Mouse (Mus musculus) hindbrain, postnatal 0 days (tissue): ENCODE measurements around the gene Sde2. TPM values are rescaled to one million over a fixed set of nuclear protein-coding genes. Genes with fewer than 3 reads are reported as not detected.
A peak's percentile ranks its signal among the peaks of the same experiment; 100 is the strongest.

Experiments
- ATAC-seq: fragments of 200-750 bp; cut with Nextera tagmentation; 2 replicates; pipeline ENCODE4 v1.8.0; 2017; ENCODE audit warnings: mild to moderate bottlenecking, moderate TSS enrichment, moderate library complexity
- DNase-seq: peaks from one replicate; pipeline ENCODE4 v3.0.0-alpha.2; 2015; ENCODE audit warnings: low spot score
- H3K27ac ChIP-seq: fragments of 300-500 bp; sonication (generic); 2 replicates; pipeline ENCODE4 v1.5.1; 2014; ENCODE audit warnings: mild to moderate bottlenecking
- H3K27me3 ChIP-seq: fragments of 300-500 bp; sonication (generic); 2 replicates; pipeline ENCODE4 v1.6.1; 2014; ENCODE audit warnings: low read length, mixed read lengths; ENCODE audit not compliant: insufficient read depth
- H3K36me3 ChIP-seq: fragments of 300-500 bp; sonication (generic); 2 replicates; pipeline ENCODE4 v1.6.1; 2014; ENCODE audit warnings: low read length, mixed read lengths; ENCODE audit not compliant: insufficient read depth
- H3K4me1 ChIP-seq: fragments of 300-500 bp; sonication (generic); 2 replicates; pipeline ENCODE4 v1.6.1; 2014; ENCODE audit warnings: antibody characterized with exemption, low read length, mixed read lengths; ENCODE audit not compliant: insufficient read depth
- H3K4me2 ChIP-seq: fragments of 300-500 bp; sonication (generic); 2 replicates; pipeline ENCODE4 v1.6.1; 2014; ENCODE audit warnings: low read depth, mild to moderate bottlenecking, low read length, moderate library complexity, mixed read lengths
- H3K4me3 ChIP-seq: fragments of 300-500 bp; sonication (generic); 2 replicates; pipeline ENCODE4 v1.5.1; 2014; ENCODE audit warnings: low read length
- H3K9ac ChIP-seq: fragments of 300-500 bp; sonication (generic); replicated peaks from 2 replicates; pipeline ENCODE4 v1.6.1; 2014; ENCODE audit warnings: mild to moderate bottlenecking, low read length, moderate library complexity, mixed read lengths
- H3K9me3 ChIP-seq: fragments of 300-500 bp; sonication (generic); 2 replicates; pipeline ENCODE4 v1.6.1; 2016; ENCODE audit warnings: low read length, mixed read lengths
- CTCF ChIP-seq: IDR thresholded peaks from 2 replicates; pipeline ENCODE4 v1.5.1; 2016; ENCODE audit warnings: antibody characterized with exemption, control low read depth, low read depth
- WGBS: fragments of 180-500 bp; shearing (Covaris S2); extraction: QIAGEN DNeasy Blood & Tissue Kit; methylation state at CpG from one replicate; pipeline ENCODE4 v1.1.7; 2014; 5-methylcytosine and 5-hydroxymethylcytosine counted together
- polyA plus RNA-seq: library from polyadenylated mRNA; unstranded; fragments of >200 nt; fragmentation: Nextera tagmentation; extraction: Ambion mirVana; gene quantifications from 2 replicates; pipeline ENCODE4 v1.2.1, GENCODE M21; 2015
- total RNA-seq: library from RNA; depleted of rRNA; stranded (reverse); fragments of >200 nt; gene quantifications from 2 replicates; pipeline ENCODE4 v1.2.3, GENCODE M21; 2014; rRNA removed

The Sde2 gene
- total RNA-seq = 11.1 and 13.1 TPM in 2 replicates
- polyA plus RNA-seq = 21.4 and 21.7 TPM in 2 replicates

GRCm38 (mm10) chr1:180850316-180851270 is at the start of gene Sde2:
Gene Sde2, plus strand, starts transcription at chr1:180851127.
- Histone ChIP-seq H3K4me3 (peak within 1 kb of the TSS; percentile 78), H3K4me1 (peaks cover 26% of the 10 kb centered on the region), H3K27me3 (no peaks in the 10 kb centered on the region), H3K9me3 (no peaks in the 10 kb centered on the region), H3K9ac (peak within 1 kb of the TSS; percentile 86), H3K4me2 (peak within 1 kb of the TSS; percentile 81), H3K27ac (peak within 1 kb of the TSS; percentile 99), H3K36me3 (no peaks in the 10 kb centered on the region)
- DNase-seq (peak; percentile 100), ATAC-seq (peak; percentile 97)
- TF ChIP-seq CTCF = no peak
- under 1% methylated on average over 76 of the region's 77 CpGs for WGBS

DNA sequence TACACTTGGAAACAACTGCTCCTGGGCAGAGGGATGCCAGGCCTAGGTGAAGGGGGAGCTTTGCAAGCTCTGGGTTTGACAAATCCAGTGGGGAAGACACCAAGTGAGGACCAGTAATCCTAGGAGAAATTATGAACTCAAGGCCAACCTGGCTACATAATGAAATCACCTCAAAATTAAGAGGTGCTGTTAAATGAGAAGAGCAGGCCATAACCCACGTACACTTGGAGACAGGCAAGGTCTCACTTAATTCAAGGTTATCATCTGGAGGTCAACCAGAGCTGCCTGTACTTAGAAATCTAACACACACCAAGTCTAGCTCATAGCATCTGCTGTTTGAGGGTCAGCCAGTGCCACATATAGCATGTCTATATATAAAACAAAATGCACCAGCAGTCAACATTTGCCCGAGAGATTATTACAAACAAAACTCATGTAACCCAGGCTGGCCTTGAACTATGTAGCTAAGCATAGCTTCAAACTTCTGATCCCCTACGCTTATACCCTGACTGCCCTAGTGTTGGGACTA is 49.4 kb upstream of the Sde2 start:
- Histone ChIP-seq H3K36me3 (peaks cover 31% of the 10 kb centered on the region), H3K27ac (no peak overlapping the region), H3K9me3 (no peaks in the 10 kb centered on the region), H3K4me3 (no peak overlapping the region), H3K4me2 (no peak overlapping the region), H3K4me1 (no peaks in the 10 kb centered on the region), H3K27me3 (no peaks in the 10 kb centered on the region), H3K9ac (no peak overlapping the region)
- ATAC-seq = no peak
- no peak for TF ChIP-seq CTCF
- WGBS = 83% methylated on average over 3 of the region's 3 CpGs
- no peak for DNase-seq

DNA sequence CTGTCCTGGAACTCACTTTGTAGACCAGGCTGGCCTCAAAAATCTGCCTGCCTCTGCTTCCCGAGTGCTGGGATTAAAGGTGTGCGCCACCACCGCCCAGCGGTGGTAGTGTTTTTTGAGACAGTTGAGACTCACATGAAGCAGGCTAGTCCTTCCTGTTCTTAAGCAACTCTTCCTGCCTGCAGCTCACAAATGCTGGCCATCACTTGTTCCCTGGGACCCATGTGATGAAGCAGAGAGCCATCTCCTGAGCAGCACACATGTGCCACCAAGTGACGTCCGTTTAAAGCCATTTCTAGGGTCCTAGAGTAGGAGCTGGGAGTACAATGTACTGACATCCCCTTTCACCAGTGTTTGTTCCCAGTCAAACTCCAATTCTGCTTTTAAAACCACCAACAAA is 47.0 kb upstream of the Sde2 start:
- Histone ChIP-seq H3K4me1 (no peaks in the 10 kb centered on the region), H3K27me3 (no peaks in the 10 kb centered on the region), H3K9ac (no peak overlapping the region), H3K36me3 (peaks cover 48% of the 10 kb centered on the region), H3K4me3 (no peak overlapping the region), H3K4me2 (no peak overlapping the region), H3K9me3 (no peaks in the 10 kb centered on the region), H3K27ac (no peak overlapping the region)
- no peak for DNase-seq
- no peak for TF ChIP-seq CTCF
- ATAC-seq = no peak
- 90% methylated on average over 6 of the region's 6 CpGs for WGBS

DNA sequence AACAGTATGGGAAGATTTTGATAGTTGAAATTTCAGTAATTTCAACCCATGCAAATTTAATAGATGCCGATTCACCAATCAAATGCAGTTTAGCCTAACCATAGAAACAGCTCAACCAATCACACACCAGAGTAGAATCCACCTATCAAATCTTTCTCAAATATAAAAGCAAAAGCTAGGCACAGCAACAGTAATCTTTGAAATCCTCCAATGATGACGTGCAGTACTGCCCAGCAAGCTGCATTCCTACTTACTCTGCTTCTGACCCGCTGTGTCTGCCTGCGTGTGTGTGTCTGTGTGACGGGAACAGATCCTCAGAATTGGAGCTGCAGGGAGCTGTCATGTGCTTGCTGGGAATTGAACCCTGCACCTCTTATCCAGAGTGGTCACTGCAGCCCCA is 42.1 kb upstream of the Sde2 start:
- no peak for ATAC-seq
- no peak overlapping the region for H3K27ac ChIP-seq
- no peaks in the 10 kb centered on the region for H3K27me3 ChIP-seq
- TF ChIP-seq CTCF = no peak
- H3K36me3 ChIP-seq = peaks cover 47% of the 10 kb centered on the region
- no peak overlapping the region for H3K4me2 ChIP-seq
- 46% methylated on average over 5 of the region's 5 CpGs for WGBS
- no peak overlapping the region for H3K4me3 ChIP-seq
- peaks cover 7% of the 10 kb centered on the region for H3K4me1 ChIP-seq
- no peaks in the 10 kb centered on the region for H3K9me3 ChIP-seq
- DNase-seq = peak; percentile 48
- H3K9ac ChIP-seq = no peak overlapping the region

DNA sequence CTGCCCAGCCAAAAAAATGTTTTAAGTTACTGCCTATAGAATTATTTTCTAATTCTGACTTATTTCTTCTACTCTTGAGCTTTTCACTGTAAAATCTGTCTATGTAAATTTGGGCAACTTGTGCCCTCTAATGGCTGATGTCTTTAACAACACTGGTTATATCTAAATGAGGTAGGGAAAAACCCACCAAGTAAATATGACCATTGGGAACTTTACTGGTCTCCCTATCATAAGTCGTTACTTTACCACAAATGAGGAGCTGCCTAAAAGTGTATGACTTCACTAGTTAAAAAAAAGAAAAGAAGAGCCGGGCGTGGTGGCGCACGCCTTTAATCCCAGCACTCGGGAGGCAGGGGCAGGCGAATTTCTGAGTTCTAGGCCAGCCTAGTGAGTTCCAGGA is 40.0 kb upstream of the Sde2 start:
- ATAC-seq (no peak), DNase-seq (peak; percentile 68)
- Histone ChIP-seq H3K27me3 (no peaks in the 10 kb centered on the region), H3K4me2 (peak overlapping the region; percentile 52), H3K36me3 (peaks cover 27% of the 10 kb centered on the region), H3K9ac (no peak overlapping the region), H3K9me3 (no peaks in the 10 kb centered on the region), H3K4me1 (peaks cover 12% of the 10 kb centered on the region), H3K27ac (no peak overlapping the region), H3K4me3 (peak overlapping the region; percentile 95)
- peak; percentile 50 for TF ChIP-seq CTCF
- 71% methylated on average over 7 of the region's 7 CpGs for WGBS

DNA sequence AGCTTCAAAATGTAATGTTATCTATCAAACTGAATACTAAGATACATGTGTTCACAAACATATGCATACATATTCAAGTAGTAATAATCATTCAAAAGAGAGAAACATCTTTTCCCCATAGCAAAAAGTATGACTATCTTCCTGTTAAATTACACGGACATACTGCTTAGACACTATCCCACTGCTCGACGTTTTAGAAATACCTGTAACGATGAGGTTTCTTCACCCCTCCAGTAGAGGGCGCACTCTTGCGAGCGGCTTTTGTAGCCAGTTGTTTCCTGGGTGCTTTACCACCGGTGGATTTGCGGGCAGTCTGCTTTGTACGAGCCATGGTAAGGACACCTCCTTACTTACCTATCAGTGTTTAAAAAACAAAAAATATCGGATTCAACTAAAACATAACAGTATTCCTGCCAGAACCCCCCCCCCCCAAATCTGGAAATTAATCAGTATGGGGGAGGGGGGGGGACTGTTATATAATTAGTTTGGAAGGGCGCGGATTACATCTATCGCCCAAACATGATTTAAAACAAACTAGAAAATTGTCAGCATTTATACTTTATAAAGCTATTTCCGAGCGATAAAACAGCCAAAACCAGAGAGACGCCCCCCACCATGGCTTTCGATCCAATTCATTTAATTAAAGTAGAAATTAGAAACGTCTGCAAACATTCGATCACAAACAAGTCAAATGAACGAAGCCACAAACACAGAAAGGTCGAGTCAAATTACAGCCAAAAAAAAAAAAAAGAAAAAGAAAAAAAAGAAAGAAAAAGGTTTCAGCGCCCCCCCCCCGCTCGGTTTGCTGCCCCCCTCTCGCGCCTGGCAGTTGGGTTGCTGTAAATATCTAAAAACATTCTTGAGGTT is 39.1 kb upstream of the Sde2 start:
- peaks cover 12% of the 10 kb centered on the region for H3K4me1 ChIP-seq
- no peak for ATAC-seq
- WGBS = 3% methylated on average over 27 of the region's 27 CpGs
- H3K9me3 ChIP-seq = no peaks in the 10 kb centered on the region
- TF ChIP-seq CTCF = peak; percentile 73
- H3K9ac ChIP-seq = peak overlapping the region; percentile 99
- peak overlapping the region; percentile 52 for H3K4me2 ChIP-seq
- DNase-seq = no peak
- H3K27ac ChIP-seq = peak overlapping the region; percentile 100
- H3K4me3 ChIP-seq = peak overlapping the region; percentile 95
- no peaks in the 10 kb centered on the region for H3K27me3 ChIP-seq
- peaks cover 19% of the 10 kb centered on the region for H3K36me3 ChIP-seq
